Mouse (Mus musculus): ENCODE results near the gene Gns. TPM values are rescaled to one million over a fixed set of nuclear protein-coding genes. Genes with fewer than 3 reads are reported as not detected.

The Gns gene
- polyA plus RNA-seq, 1 experiment = 48.6 TPM

DNA sequence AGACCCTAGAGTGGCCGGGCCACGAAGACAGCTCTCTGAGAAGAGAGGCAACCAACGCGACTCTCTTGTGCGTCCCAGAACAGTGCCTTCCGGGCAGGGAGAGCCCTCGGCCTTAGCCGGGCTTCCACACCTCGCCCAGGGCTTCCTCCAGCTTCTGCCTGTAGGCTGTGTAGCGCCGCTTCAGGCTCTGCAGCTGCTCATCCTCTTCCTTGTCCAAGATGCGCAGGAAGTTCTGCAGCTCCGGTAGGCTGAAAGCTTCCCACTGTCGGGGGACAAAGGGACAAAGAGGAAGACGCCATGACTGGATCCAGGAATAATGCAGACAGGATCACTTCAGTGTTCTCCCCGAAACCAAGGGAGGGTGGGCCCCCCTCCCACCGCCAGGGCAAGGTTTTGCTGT is 47.9 kb downstream of the Gns start:
- no peak for TF ChIP-seq POLR2A (IDR thresholded peaks at IDR 0.05; ENCODE audit: borderline replicate concordance, insufficient read depth, low read length)
- no peak for TF ChIP-seq CTCF (IDR thresholded peaks at IDR 0.05; ENCODE audit: borderline replicate concordance, insufficient read depth, low read depth, low read length)
- Histone ChIP-seq H3K27ac (ENCODE audit: insufficient read depth, low read length) (no peak overlapping the region), H3K27me3 (ENCODE audit: control insufficient read depth, insufficient read depth, low read length) (no peaks in the 10 kb centered on the region), H3K4me3 (replicated peaks; ENCODE audit: insufficient read depth, low read depth, low read length) (no peak overlapping the region), H3K4me1 (ENCODE audit: control insufficient read depth, insufficient read depth, low read length) (no peaks in the 10 kb centered on the region)
- 79% methylated on average over 17 of the region's 17 CpGs for WGBS
- no peak for DNase-seq

DNA sequence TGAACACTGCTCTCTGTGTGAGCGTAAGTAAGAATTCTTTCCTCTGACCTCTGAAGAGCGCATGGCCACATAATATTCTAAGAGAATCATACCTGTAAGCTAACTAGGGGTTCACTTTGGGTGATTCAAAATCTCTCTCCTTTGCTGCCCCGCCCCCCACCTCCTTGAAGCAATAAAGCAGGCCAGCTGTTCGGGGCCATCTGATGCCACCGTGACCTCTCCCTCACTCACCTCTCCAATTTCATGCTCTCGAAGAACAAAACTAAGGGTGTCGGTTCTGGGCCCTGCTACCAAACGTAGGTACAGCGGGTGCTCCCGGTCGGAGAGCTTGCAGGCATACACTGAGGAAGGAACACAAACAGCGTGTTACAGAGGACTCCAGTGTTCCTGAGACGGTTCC is 49.2 kb downstream of the Gns start:
- WGBS = 93% methylated on average over 13 of the region's 13 CpGs

DNA sequence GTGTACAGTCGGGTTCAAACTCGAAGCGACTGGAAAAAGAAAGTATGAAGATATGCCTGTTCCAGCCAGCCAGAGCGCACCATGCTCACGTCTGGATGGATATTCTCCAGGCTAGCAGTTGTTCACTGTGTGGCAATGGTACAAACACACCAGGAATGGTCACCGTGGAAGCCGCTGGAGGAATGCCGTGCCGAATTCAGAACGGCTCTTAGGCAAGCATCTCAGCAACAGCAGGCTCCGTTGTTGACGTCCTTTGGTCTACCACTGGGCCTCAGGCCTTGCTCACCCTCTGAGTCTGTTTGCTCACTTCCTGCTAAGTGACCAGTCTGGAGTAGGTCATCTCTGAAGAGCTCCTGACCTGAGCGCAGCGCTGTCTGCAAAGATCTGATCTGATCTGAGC is 53.9 kb downstream of the Gns start:
- no peak for DNase-seq
- peaks cover 9% of the 10 kb centered on the region; the same call in 1 of the 2 replicates for H3K4me1 ChIP-seq (ENCODE audit: control insufficient read depth, insufficient read depth, low read length)
- TF ChIP-seq POLR2A (IDR thresholded peaks at IDR 0.05; ENCODE audit: borderline replicate concordance, insufficient read depth, low read length) (no peak), CTCF (IDR thresholded peaks at IDR 0.05; ENCODE audit: borderline replicate concordance, insufficient read depth, low read depth, low read length) (no peak)
- H3K27me3 ChIP-seq (ENCODE audit: control insufficient read depth, insufficient read depth, low read length) = no peaks in the 10 kb centered on the region
- WGBS = 67% methylated on average over 14 of the region's 14 CpGs
- H3K27ac ChIP-seq (ENCODE audit: insufficient read depth, low read length) = no peak overlapping the region
- H3K4me3 ChIP-seq (replicated peaks; ENCODE audit: insufficient read depth, low read depth, low read length) = no peak overlapping the region

More for the DNA sequence above, 49.2 kb downstream of the Gns start:
- Histone ChIP-seq H3K27ac (ENCODE audit: insufficient read depth, low read length) (no peak overlapping the region), H3K27me3 (ENCODE audit: control insufficient read depth, insufficient read depth, low read length) (no peaks in the 10 kb centered on the region), H3K4me1 (ENCODE audit: control insufficient read depth, insufficient read depth, low read length) (no peaks in the 10 kb centered on the region), H3K4me3 (replicated peaks; ENCODE audit: insufficient read depth, low read depth, low read length) (no peak overlapping the region)
- DNase-seq = no peak
- TF ChIP-seq CTCF (IDR thresholded peaks at IDR 0.05; ENCODE audit: borderline replicate concordance, insufficient read depth, low read depth, low read length) = no peak
- TF ChIP-seq POLR2A (IDR thresholded peaks at IDR 0.05; ENCODE audit: borderline replicate concordance, insufficient read depth, low read length) = no peak

DNA sequence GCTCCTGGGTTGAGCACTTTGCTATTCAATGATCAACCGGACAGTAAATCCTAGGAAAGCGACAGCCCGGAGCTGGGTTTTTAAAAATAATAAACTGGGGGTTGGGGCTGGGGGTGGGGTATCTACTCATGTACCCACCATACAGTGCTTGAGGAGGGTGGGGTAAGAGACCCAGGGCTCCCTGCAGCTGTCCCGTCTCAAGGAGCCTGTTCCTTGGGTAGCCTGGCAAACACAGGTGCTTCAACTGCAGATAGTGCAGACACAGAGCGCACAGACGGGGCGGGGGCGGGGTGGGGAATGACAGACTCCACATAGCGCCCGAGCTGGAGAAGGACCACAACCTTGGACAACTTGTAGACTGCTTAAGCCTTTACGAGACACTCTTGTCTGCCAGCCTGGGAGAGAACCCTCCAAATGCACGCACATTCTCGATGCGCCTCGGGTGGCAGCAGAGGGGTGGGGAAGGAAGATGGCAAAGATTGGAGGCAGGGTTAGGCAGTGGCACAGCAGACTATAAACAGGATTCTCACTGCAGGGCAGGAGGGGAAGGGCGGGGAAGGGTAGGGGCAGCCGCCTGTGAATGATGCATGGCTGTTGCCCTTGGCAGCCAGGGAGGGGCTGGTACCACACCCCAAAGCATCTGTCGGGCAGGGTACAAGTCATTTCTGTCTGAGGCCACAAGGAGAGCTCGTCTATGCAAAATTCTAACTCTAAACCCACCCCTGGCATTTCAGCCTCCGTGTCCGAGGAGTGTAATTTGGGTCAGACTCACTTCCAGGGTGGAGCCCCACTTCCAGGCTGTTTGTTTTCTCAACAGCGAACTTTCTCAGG is 55.0 kb downstream of the Gns start:
- H3K27ac ChIP-seq (ENCODE audit: insufficient read depth, low read length) = no peak overlapping the region
- H3K4me3 ChIP-seq (replicated peaks; ENCODE audit: insufficient read depth, low read depth, low read length) = no peak overlapping the region
- no peak for TF ChIP-seq POLR2A (IDR thresholded peaks at IDR 0.05; ENCODE audit: borderline replicate concordance, insufficient read depth, low read length)
- TF ChIP-seq CTCF (IDR thresholded peaks at IDR 0.05; ENCODE audit: borderline replicate concordance, insufficient read depth, low read depth, low read length) = no peak
- H3K27me3 ChIP-seq (ENCODE audit: control insufficient read depth, insufficient read depth, low read length) = no peaks in the 10 kb centered on the region
- no peak for DNase-seq
- WGBS = 44% methylated on average over 22 of the region's 22 CpGs
- peaks cover 14% of the 10 kb centered on the region; the same call in 1 of the 2 replicates for H3K4me1 ChIP-seq (ENCODE audit: control insufficient read depth, insufficient read depth, low read length)

DNA sequence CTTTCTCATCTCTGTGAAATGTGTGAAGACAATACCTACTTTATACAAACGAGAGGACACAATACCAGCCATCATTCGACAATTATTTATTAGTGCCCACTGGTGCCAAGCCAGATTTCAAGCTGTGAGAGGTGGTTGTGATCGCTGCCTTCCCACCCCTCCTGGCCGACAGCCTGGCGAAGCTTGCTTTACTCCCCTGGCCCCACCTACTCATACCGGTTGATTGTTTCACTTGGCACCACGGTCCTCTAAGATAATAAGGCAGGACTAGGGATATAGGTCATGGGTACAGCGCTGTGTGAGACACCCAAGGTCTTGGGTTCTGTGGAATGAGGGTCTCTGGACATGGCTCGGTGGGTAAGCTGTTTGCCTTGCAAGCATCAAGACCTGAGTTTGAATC is 56.1 kb downstream of the Gns start:
- Histone ChIP-seq H3K4me1 (ENCODE audit: control insufficient read depth, insufficient read depth, low read length) (peaks cover 14% of the 10 kb centered on the region; the same call in 1 of the 2 replicates), H3K27me3 (ENCODE audit: control insufficient read depth, insufficient read depth, low read length) (no peaks in the 10 kb centered on the region), H3K4me3 (replicated peaks; ENCODE audit: insufficient read depth, low read depth, low read length) (no peak overlapping the region), H3K27ac (ENCODE audit: insufficient read depth, low read length) (no peak overlapping the region)
- TF ChIP-seq CTCF (IDR thresholded peaks at IDR 0.05; ENCODE audit: borderline replicate concordance, insufficient read depth, low read depth, low read length) = no peak
- TF ChIP-seq POLR2A (IDR thresholded peaks at IDR 0.05; ENCODE audit: borderline replicate concordance, insufficient read depth, low read length) = no peak
- no peak for DNase-seq
- 64% methylated on average over 9 of the region's 9 CpGs for WGBS

DNA sequence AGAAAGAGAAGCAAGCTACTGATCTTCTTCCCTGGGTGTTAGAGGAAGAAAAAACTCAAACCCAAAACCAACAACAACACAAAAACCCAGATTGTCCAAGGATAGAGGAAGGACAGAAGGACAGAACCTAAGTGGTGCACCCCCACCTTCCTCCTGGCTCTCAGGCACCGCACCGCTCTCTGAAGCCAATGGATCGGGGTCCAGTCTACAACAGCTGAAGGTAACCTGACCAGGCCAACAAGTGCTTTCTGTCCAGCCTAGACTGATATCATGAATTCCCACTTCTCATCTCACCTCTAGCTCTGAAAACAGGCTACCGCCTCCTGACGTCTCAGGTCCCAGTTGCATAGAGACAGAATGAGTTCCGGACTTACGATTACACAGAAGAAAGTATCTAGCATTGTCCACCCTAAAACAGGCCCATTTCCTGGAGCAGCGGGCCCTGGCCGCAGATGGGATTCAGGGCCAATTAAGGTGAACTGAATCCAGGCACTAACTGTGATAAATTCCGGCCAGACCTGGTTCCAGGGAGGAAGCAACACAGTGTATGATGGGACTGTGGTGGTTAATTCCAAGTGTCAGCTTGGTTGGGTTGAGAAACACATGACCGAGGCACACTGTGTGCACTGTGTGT is 56.9 kb downstream of the Gns start:
- no peak for DNase-seq
- Histone ChIP-seq H3K27me3 (ENCODE audit: control insufficient read depth, insufficient read depth, low read length) (no peaks in the 10 kb centered on the region), H3K4me3 (replicated peaks; ENCODE audit: insufficient read depth, low read depth, low read length) (no peak overlapping the region), H3K27ac (ENCODE audit: insufficient read depth, low read length) (no peak overlapping the region), H3K4me1 (ENCODE audit: control insufficient read depth, insufficient read depth, low read length) (peaks cover 14% of the 10 kb centered on the region; the same call in 1 of the 2 replicates)
- TF ChIP-seq POLR2A (IDR thresholded peaks at IDR 0.05; ENCODE audit: borderline replicate concordance, insufficient read depth, low read length) (no peak), CTCF (IDR thresholded peaks at IDR 0.05; ENCODE audit: borderline replicate concordance, insufficient read depth, low read depth, low read length) (no peak)
- 73% methylated on average over 11 of the region's 11 CpGs for WGBS

DNA sequence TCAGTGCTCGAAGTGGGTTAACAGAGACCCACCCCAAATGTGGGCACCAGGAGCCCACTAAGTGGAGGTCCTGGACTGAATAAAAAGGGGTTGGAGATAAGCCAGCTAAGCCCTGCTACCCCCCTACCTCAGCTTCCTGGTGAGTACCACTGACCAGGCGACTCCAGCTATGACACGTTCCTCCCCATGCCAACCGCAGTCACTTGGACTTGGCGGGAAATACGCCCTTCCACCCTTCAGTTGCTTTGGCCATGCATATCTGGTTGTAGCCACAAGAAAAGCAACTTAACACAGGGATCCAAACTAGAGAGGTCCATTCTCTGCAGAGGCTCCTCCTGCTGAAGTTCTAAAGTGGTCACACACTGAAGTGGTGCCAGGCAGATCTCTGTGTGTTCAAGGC is 57.4 kb downstream of the Gns start:
- Histone ChIP-seq H3K27me3 (ENCODE audit: control insufficient read depth, insufficient read depth, low read length) (no peaks in the 10 kb centered on the region), H3K27ac (ENCODE audit: insufficient read depth, low read length) (no peak overlapping the region), H3K4me3 (replicated peaks; ENCODE audit: insufficient read depth, low read depth, low read length) (no peak overlapping the region), H3K4me1 (ENCODE audit: control insufficient read depth, insufficient read depth, low read length) (peaks cover 14% of the 10 kb centered on the region; the same call in 1 of the 2 replicates)
- DNase-seq = no peak
- WGBS = 75% methylated on average over 6 of the region's 6 CpGs
- no peak for TF ChIP-seq CTCF (IDR thresholded peaks at IDR 0.05; ENCODE audit: borderline replicate concordance, insufficient read depth, low read depth, low read length)
- no peak for TF ChIP-seq POLR2A (IDR thresholded peaks at IDR 0.05; ENCODE audit: borderline replicate concordance, insufficient read depth, low read length)
